Mouse (Mus musculus): ENCODE measurements around the gene Id4. TPM values are rescaled to one million over a fixed set of nuclear protein-coding genes. Genes with fewer than 3 reads are reported as not detected.

Gene Id4
- total RNA-seq (2012; rRNA removed): 0.76 and 0.79 TPM in 2 replicates

DNA sequence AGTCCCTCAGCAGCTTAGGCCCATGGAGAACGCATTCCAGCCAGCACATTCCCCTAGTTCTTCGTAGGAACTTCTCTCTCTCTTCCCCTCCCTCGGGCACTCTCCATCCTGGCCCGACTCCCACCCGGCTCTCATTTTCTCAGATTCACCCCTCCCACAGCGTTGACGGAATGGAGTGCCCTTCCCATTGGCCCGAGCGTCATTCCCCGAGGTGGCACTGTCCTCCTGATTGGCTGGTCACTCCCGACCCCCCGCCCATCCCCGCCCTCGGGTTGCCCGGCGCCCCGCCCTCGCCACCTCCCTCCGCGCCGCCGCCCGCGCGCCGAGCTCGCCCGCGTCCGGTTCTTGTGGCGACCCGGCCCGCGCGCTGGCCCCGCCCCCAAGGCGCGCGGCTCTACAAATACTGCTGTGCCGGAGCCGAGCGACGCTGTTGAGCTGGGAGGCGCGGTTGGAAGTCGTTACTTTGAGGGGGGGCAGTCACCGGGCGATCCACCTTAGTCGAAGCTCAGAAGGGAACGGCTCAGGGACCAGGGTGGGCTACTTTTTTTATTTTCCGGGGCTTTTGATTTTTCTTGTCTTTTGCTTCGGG, at the start of gene Id4:
Gene Id4 (plus strand): TSS at position 539 of the 589 bp plus-strand sequence.
- DNase-seq (ENCODE audit: low read depth, low spot score): peak; percentile 93
- H3K9me3 ChIP-seq (ENCODE audit: control insufficient read depth, insufficient read depth, low read depth, low read length): no peaks in the 10 kb centered on the region

DNA sequence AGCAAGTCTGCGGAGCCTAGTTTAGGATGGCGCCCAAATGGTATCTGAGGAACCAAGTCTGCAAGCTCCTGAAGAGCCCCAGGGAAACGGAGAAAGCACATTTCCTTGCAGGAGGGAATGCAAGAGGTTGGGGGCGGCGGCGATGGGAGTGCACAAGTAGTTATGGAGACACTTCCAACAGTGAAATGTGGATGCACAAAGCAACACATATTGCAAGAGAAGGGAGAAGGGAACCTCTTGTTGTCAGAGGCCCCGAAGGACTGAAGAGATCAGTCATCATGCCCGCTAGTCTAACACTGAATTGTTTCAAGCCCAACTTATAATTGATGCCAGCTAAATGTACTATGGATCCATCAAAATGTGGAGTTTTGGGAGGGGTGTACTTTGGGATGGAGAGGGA, 33.9 kb upstream of the Id4 start:
- in situ Hi-C loops (cut with MboI; ENCODE audit: low sequenced_read_pairs in 2 of 2, unreplicated experiment in 2 of 2): no loop called here
- Histone ChIP-seq H3K4me3 (ENCODE audit: insufficient read depth in 1 of 2, low read depth in 1 of 2, low read length in 2 of 2, poor library complexity in 1 of 2, severe bottlenecking in 1 of 2) (peak overlapping the region in 1 of 2 experiments; percentile 23; a peak in 2 of 4 replicates), H3K9ac (ENCODE audit: insufficient read depth, low read depth, low read length, poor library complexity, severe bottlenecking) (no peak overlapping the region), H3K9me3 (ENCODE audit: control insufficient read depth, insufficient read depth, low read depth, low read length) (no peaks in the 10 kb centered on the region), H3K36me3 (ENCODE audit: control insufficient read depth, insufficient read depth, low read length, poor library complexity, severe bottlenecking) (no peaks in the 10 kb centered on the region), H3K4me1 (ENCODE audit: control insufficient read depth in 2 of 2, insufficient read depth in 2 of 2, low read length in 2 of 2, poor library complexity in 1 of 2) (peaks cover 0 to 2% of the 10 kb centered on the region in 2 experiments; a peak in 2 of 4 replicates), H3K27ac (ENCODE audit: insufficient read depth, low read depth, low read length, poor library complexity, severe bottlenecking) (no peak overlapping the region)
- TF ChIP-seq MAFK (IDR thresholded peaks at IDR 0.05; ENCODE audit: insufficient read depth, low read depth, low read length) (no peak), HCFC1 (IDR thresholded peaks at IDR 0.05; ENCODE audit: borderline replicate concordance, insufficient read depth, low read length) (no peak), CHD2 (IDR thresholded peaks at IDR 0.05; ENCODE audit: low read depth, low read length) (no peak), ZC3H11A (IDR thresholded peaks at IDR 0.05; ENCODE audit: borderline replicate concordance, low read depth, low read length) (no peak), ZNF384 (IDR thresholded peaks at IDR 0.05; ENCODE audit: low read depth, low read length) (no peak)
- DNase-seq (ENCODE audit: low read depth, low spot score): no peak

More for the DNA sequence above, at the start of gene Id4:
- peaks cover 1 to 3% of the 10 kb centered on the region in 2 experiments; a peak in 2 of 4 replicates for H3K4me1 ChIP-seq (ENCODE audit: control insufficient read depth in 2 of 2, insufficient read depth in 2 of 2, low read length in 2 of 2, poor library complexity in 1 of 2)
- peak within 1 kb of the TSS; percentile 82 for H3K9ac ChIP-seq (ENCODE audit: insufficient read depth, low read depth, low read length, poor library complexity, severe bottlenecking)
- no peak for TF ChIP-seq CHD2 (IDR thresholded peaks at IDR 0.05; ENCODE audit: low read depth, low read length)
- peak within 1 kb of the TSS; percentile 84 for H3K4me3 ChIP-seq (ENCODE audit: insufficient read depth in 1 of 2, low read depth in 1 of 2, low read length in 2 of 2, poor library complexity in 1 of 2, severe bottlenecking in 1 of 2)
- H3K27ac ChIP-seq (ENCODE audit: insufficient read depth, low read depth, low read length, poor library complexity, severe bottlenecking): 0 out of 2 replicates have a peak within 1 kb of the TSS, but pooled peaks have one; percentile 8
- H3K36me3 ChIP-seq (ENCODE audit: control insufficient read depth, insufficient read depth, low read length, poor library complexity, severe bottlenecking): no peaks in the 10 kb centered on the region
- in situ Hi-C loops (cut with MboI; ENCODE audit: low sequenced_read_pairs in 2 of 2, unreplicated experiment in 2 of 2): no loop called here

DNA sequence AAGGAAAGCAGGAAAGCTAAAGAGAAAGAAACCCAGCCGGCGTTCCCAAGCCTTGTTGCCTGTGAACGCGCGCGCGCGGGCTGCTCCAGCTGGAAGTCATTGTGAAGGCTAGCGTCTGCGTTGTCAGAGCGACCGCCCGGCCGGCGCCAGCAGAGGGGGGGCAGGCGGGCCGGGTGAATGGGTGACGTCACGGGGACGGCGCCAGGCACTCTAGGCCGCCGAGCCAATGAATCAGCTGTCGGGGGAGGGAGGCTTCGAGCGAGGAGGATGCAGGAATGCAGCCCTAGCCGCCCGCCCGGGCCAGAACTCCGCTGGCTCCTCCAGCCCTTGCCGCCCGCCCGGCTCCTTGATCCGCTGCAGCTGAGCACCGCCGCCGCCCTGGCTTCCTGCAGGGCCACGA, 33.3 kb upstream of the Id4 start:
- Histone ChIP-seq H3K36me3 (ENCODE audit: control insufficient read depth, insufficient read depth, low read length, poor library complexity, severe bottlenecking) (no peaks in the 10 kb centered on the region), H3K9ac (ENCODE audit: insufficient read depth, low read depth, low read length, poor library complexity, severe bottlenecking) (peak overlapping the region; percentile 71), H3K4me3 (ENCODE audit: insufficient read depth in 1 of 2, low read depth in 1 of 2, low read length in 2 of 2, poor library complexity in 1 of 2, severe bottlenecking in 1 of 2) (peak overlapping the region; percentile 51 to 68), H3K4me1 (ENCODE audit: control insufficient read depth in 2 of 2, insufficient read depth in 2 of 2, low read length in 2 of 2, poor library complexity in 1 of 2) (peaks cover 0 to 2% of the 10 kb centered on the region in 2 experiments; a peak in 2 of 4 replicates), H3K27ac (ENCODE audit: insufficient read depth, low read depth, low read length, poor library complexity, severe bottlenecking) (no peak overlapping the region), H3K9me3 (ENCODE audit: control insufficient read depth, insufficient read depth, low read depth, low read length) (no peaks in the 10 kb centered on the region)
- DNase-seq (ENCODE audit: low read depth, low spot score): peak; percentile 86
- in situ Hi-C loops (cut with MboI; ENCODE audit: low sequenced_read_pairs in 2 of 2, unreplicated experiment in 2 of 2): no loop called here
- TF ChIP-seq ZNF384 (IDR thresholded peaks at IDR 0.05; ENCODE audit: low read depth, low read length): no peak
- TF ChIP-seq HCFC1 (IDR thresholded peaks at IDR 0.05; ENCODE audit: borderline replicate concordance, insufficient read depth, low read length): 0 out of 2 replicates have a peak, but pooled peaks have one; percentile 10
- TF ChIP-seq CHD2 (IDR thresholded peaks at IDR 0.05; ENCODE audit: low read depth, low read length): no peak
- TF ChIP-seq MAFK (IDR thresholded peaks at IDR 0.05; ENCODE audit: insufficient read depth, low read depth, low read length): no peak
- TF ChIP-seq ZC3H11A (IDR thresholded peaks at IDR 0.05; ENCODE audit: borderline replicate concordance, low read depth, low read length): no peak

DNA sequence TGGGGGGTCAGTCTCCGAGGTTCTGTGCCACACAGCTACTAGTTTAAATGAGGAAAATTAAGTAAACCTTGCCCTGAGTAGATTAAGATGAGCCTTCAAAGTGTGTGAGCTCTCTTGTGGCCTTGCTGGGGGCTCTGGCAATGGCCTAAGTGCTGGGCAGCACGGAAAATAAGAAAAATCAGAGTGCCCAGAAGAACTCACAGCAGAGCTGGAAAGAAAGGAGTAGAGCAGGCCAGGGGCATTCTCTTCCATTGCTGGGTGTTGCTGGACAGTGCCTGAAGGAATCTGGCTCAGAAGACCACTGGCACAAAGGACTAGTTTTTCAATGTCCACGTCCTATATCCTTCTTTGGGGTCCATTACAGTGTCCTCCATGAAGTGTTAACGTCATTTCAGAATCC, 32.9 kb upstream of the Id4 start:
- H3K36me3 ChIP-seq (ENCODE audit: control insufficient read depth, insufficient read depth, low read length, poor library complexity, severe bottlenecking): no peaks in the 10 kb centered on the region
- peak overlapping the region; percentile 71 for H3K9ac ChIP-seq (ENCODE audit: insufficient read depth, low read depth, low read length, poor library complexity, severe bottlenecking)
- TF ChIP-seq CHD2 (IDR thresholded peaks at IDR 0.05; ENCODE audit: low read depth, low read length) (no peak), HCFC1 (IDR thresholded peaks at IDR 0.05; ENCODE audit: borderline replicate concordance, insufficient read depth, low read length) (no peak), MAFK (IDR thresholded peaks at IDR 0.05; ENCODE audit: insufficient read depth, low read depth, low read length) (no peak), ZC3H11A (IDR thresholded peaks at IDR 0.05; ENCODE audit: borderline replicate concordance, low read depth, low read length) (no peak), ZNF384 (IDR thresholded peaks at IDR 0.05; ENCODE audit: low read depth, low read length) (no peak)
- in situ Hi-C loops (cut with MboI; ENCODE audit: low sequenced_read_pairs in 2 of 2, unreplicated experiment in 2 of 2): no loop called here
- no peaks in the 10 kb centered on the region for H3K9me3 ChIP-seq (ENCODE audit: control insufficient read depth, insufficient read depth, low read depth, low read length)
- no peak overlapping the region for H3K27ac ChIP-seq (ENCODE audit: insufficient read depth, low read depth, low read length, poor library complexity, severe bottlenecking)
- no peak for DNase-seq (ENCODE audit: low read depth, low spot score)
- H3K4me3 ChIP-seq (ENCODE audit: insufficient read depth in 1 of 2, low read depth in 1 of 2, low read length in 2 of 2, poor library complexity in 1 of 2, severe bottlenecking in 1 of 2): peak overlapping the region; percentile 51 to 68
- peaks cover 0 to 2% of the 10 kb centered on the region in 2 experiments; a peak in 2 of 4 replicates for H3K4me1 ChIP-seq (ENCODE audit: control insufficient read depth in 2 of 2, insufficient read depth in 2 of 2, low read length in 2 of 2, poor library complexity in 1 of 2)

Measured in ES-E14 (cell line).